Mouse (Mus musculus) urinary bladder, postnatal 10 days (tissue): ENCODE results near the gene Siah2.

ENCODE experiments used
- DNase-seq: peaks from one replicate; pipeline ENCODE4 v3.0.0; 2022; ENCODE audit warnings: low spot score

Gene Siah2

GRCm38 (mm10) chr3:58695044-58695443 lies 2.8 kb upstream of the Siah2 start:
- no peak for DNase-seq

GRCm38 (mm10) chr3:58693331-58693730 lies 1.1 kb upstream of the Siah2 start:
- no peak for DNase-seq

GRCm38 (mm10) chr3:58691374-58691939 lies 743 bp downstream of the Siah2 start:
- no peak for DNase-seq

- DNase-seq, result no peak
Measured at GRCm38 (mm10) chr3:58690619-58691373, 1.4 kb downstream of the Siah2 start.

GRCm38 (mm10) chr3:58689721-58690120 lies 2.5 kb downstream of the Siah2 start:
- no peak for DNase-seq

- DNase-seq, result no peak
Measured at GRCm38 (mm10) chr3:58689105-58689504, 3.1 kb downstream of the Siah2 start.

GRCm38 (mm10) chr3:58688551-58688950 lies 3.6 kb downstream of the Siah2 start:
- no peak for DNase-seq

GRCm38 (mm10) chr3:58686922-58687284 lies 5.3 kb downstream of the Siah2 start:
- no peak for DNase-seq

- no peak for DNase-seq
Measured at GRCm38 (mm10) chr3:58686206-58686921, 5.8 kb downstream of the Siah2 start.

GRCm38 (mm10) chr3:58685396-58685795 lies 6.8 kb downstream of the Siah2 start:
- no peak for DNase-seq

GRCm38 (mm10) chr3:58683346-58683745 lies 8.9 kb downstream of the Siah2 start:
- no peak for DNase-seq

GRCm38 (mm10) chr3:58682336-58682735 lies 9.9 kb downstream of the Siah2 start:
- DNase-seq, result no peak

- DNase-seq, result no peak
Measured at GRCm38 (mm10) chr3:58681831-58682230, 10.4 kb downstream of the Siah2 start.

- no peak for DNase-seq
Measured at GRCm38 (mm10) chr3:58680943-58681637, 11.1 kb downstream of the Siah2 start.

GRCm38 (mm10) chr3:58679996-58680395 lies 12.2 kb downstream of the Siah2 start:
- DNase-seq, result no peak

- no peak for DNase-seq
Measured at GRCm38 (mm10) chr3:58678905-58679304, 13.3 kb downstream of the Siah2 start.

GRCm38 (mm10) chr3:58678384-58678783 lies 13.8 kb downstream of the Siah2 start:
- no peak for DNase-seq

GRCm38 (mm10) chr3:58677615-58678014 lies 14.6 kb downstream of the Siah2 start:
- no peak for DNase-seq

GRCm38 (mm10) chr3:58673295-58673694 lies 18.9 kb downstream of the Siah2 start:
- DNase-seq, result no peak

- no peak for DNase-seq
Measured at GRCm38 (mm10) chr3:58672481-58673183, 19.6 kb downstream of the Siah2 start.

- no peak for DNase-seq
Measured at GRCm38 (mm10) chr3:58671616-58672250, 20.5 kb downstream of the Siah2 start.

- no peak for DNase-seq
Measured at GRCm38 (mm10) chr3:58663970-58664369, 28.2 kb downstream of the Siah2 start.
